Mouse (Mus musculus) neural tube, embryonic 14.5 days (tissue): ENCODE measurements around the gene Htra3. TPM values are rescaled to one million over a fixed set of nuclear protein-coding genes. Genes with fewer than 3 reads are reported as not detected.

ENCODE experiments used
- ATAC-seq: fragments of 200-750 bp; cut with Nextera tagmentation; 2 replicates; pipeline ENCODE4 v1.8.0; 2017; ENCODE audit warnings: low read depth, mild to moderate bottlenecking, moderate TSS enrichment, moderate library complexity
- H3K27ac ChIP-seq: fragments of 300-500 bp; sonication (generic); 2 replicates; pipeline ENCODE4 v1.5.1; 2014; ENCODE audit warnings: low read depth, mild to moderate bottlenecking, control low read depth, low read length, moderate library complexity, mixed read lengths
- H3K27me3 ChIP-seq: fragments of 300-500 bp; sonication (generic); 2 replicates; pipeline ENCODE4 v1.6.1; 2014; ENCODE audit warnings: low read length; ENCODE audit not compliant: control insufficient read depth, insufficient read depth
- H3K36me3 ChIP-seq: fragments of 300-500 bp; sonication (generic); 2 replicates; pipeline ENCODE4 v1.6.1; 2014; ENCODE audit warnings: low read length, mixed read lengths; ENCODE audit not compliant: control insufficient read depth, insufficient read depth
- H3K4me1 ChIP-seq: fragments of 300-500 bp; sonication (generic); 2 replicates; pipeline ENCODE4 v1.6.1; 2014; ENCODE audit warnings: low read length; ENCODE audit not compliant: control insufficient read depth, insufficient read depth
- H3K4me2 ChIP-seq: fragments of 300-500 bp; sonication (generic); 2 replicates; pipeline ENCODE4 v1.6.1; 2014; ENCODE audit warnings: mild to moderate bottlenecking, low read depth, low read length, control low read depth
- H3K4me3 ChIP-seq: fragments of 300-500 bp; sonication (generic); 2 replicates; pipeline ENCODE4 v1.5.1; 2014; ENCODE audit warnings: low read depth, low read length, control low read depth, mixed read lengths
- H3K9ac ChIP-seq: fragments of 300-500 bp; sonication (generic); replicated peaks from 2 replicates; pipeline ENCODE4 v1.6.1; 2014; ENCODE audit warnings: low read depth, mild to moderate bottlenecking, control low read depth, low read length, mixed read lengths
- H3K9me3 ChIP-seq: fragments of 300-500 bp; sonication (generic); 2 replicates; pipeline ENCODE4 v1.6.1; 2016; ENCODE audit warnings: low read length; ENCODE audit not compliant: control insufficient read depth
- WGBS: fragments of 180-500 bp; shearing (Covaris S2); extraction: QIAGEN DNeasy Blood & Tissue Kit; methylation state at CpG from one replicate; pipeline ENCODE4 v1.1.7; 2014; 5-methylcytosine and 5-hydroxymethylcytosine counted together
- polyA plus RNA-seq: library from polyadenylated mRNA; unstranded; fragments of >200 nt; fragmentation: Nextera tagmentation; extraction: Ambion mirVana; gene quantifications from 2 replicates; pipeline ENCODE4 v1.2.1, GENCODE M21; 2014

Htra3 gene
- polyA plus RNA-seq, 1 experiment from 2014 or later, result 12.6 TPM

GRCm38 (mm10) chr5:35609381-35609780 is 70.2 kb downstream of the Htra3 start:
- peak; percentile 47; the same call in 1 of the 2 replicates for ATAC-seq
- Histone ChIP-seq H3K4me1 (peaks cover 7% of the 10 kb centered on the region; the same call in 1 of the 2 replicates), H3K9ac (no peak overlapping the region), H3K36me3 (no peaks in the 10 kb centered on the region), H3K27ac (peak overlapping the region; percentile 19; the same call in 1 of the 2 replicates), H3K27me3 (no peaks in the 10 kb centered on the region), H3K4me3 (no peak overlapping the region), H3K9me3 (no peaks in the 10 kb centered on the region), H3K4me2 (no peak overlapping the region)
- 6% methylated on average over 12 of the region's 12 CpGs for WGBS

GRCm38 (mm10) chr5:35608559-35608958 is 71.0 kb downstream of the Htra3 start:
- no peak overlapping the region for H3K27ac ChIP-seq
- no peaks in the 10 kb centered on the region for H3K27me3 ChIP-seq
- H3K9me3 ChIP-seq, result no peaks in the 10 kb centered on the region
- H3K36me3 ChIP-seq, result no peaks in the 10 kb centered on the region
- no peak overlapping the region for H3K4me3 ChIP-seq
- no peak for ATAC-seq
- H3K4me1 ChIP-seq, result peaks cover 7% of the 10 kb centered on the region; the same call in 1 of the 2 replicates
- 87% methylated on average over 5 of the region's 5 CpGs for WGBS
- no peak overlapping the region for H3K4me2 ChIP-seq
- H3K9ac ChIP-seq, result no peak overlapping the region

DNA sequence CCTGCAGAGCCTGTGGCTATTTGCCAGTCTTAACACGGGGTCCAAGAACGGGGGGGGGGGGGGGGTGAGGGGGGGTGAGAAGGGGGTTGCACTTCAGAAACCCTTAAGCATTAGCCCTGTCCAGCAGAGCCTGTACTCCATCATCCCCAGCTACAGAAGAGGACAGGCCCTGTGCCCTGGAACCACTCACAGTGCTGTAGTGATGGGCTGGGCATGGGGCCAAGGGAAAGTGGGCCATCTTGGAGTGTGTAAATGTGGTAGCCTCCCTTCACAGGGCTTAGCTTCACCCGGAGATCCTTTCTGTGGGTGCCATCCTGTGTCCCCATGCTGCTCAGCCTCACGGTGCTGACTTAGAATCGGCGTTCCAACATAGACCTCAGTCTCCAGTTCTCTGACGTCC is 71.8 kb downstream of the Htra3 start:
- WGBS, result 71% methylated on average over 7 of the region's 7 CpGs
- H3K9me3 ChIP-seq, result no peaks in the 10 kb centered on the region
- H3K9ac ChIP-seq, result no peak overlapping the region
- no peaks in the 10 kb centered on the region; the same call in 1 of the 2 replicates for H3K36me3 ChIP-seq
- no peak overlapping the region for H3K4me3 ChIP-seq
- no peak overlapping the region for H3K27ac ChIP-seq
- no peak for ATAC-seq
- peaks cover 7% of the 10 kb centered on the region; the same call in 1 of the 2 replicates for H3K4me1 ChIP-seq
- H3K27me3 ChIP-seq, result no peaks in the 10 kb centered on the region
- H3K4me2 ChIP-seq, result no peak overlapping the region

- no peak overlapping the region for H3K4me3 ChIP-seq
- no peak overlapping the region for H3K4me2 ChIP-seq
- ATAC-seq, result no peak
- no peaks in the 10 kb centered on the region for H3K9me3 ChIP-seq
- peaks cover 5% of the 10 kb centered on the region; the same call in 1 of the 2 replicates for H3K36me3 ChIP-seq
- H3K9ac ChIP-seq, result no peak overlapping the region
- WGBS, result 92% methylated on average over 7 of the region's 7 CpGs
- H3K4me1 ChIP-seq, result peaks cover 7% of the 10 kb centered on the region; the same call in 1 of the 2 replicates
- no peak overlapping the region for H3K27ac ChIP-seq
- H3K27me3 ChIP-seq, result no peaks in the 10 kb centered on the region
Measured at GRCm38 (mm10) chr5:35606800-35607199, 72.8 kb downstream of the Htra3 start.

DNA sequence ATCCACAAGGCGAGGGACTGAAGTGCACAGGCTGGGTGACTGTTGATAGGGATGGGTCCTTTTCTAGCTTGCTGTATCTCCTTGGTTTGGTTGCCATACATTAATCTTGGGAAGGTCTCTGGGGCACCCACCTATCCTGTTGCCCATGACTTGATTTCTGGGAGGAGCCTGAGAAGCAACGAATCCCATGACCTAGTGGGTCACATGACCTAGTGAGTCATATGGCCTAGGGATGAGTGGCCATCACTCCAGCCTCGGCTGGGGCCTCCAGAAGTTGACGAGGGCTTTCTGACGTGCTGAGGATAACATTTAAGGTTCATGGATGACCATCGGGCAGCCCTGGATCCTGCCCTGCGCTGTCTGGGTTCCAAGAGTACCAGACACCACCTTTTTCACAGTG is 74.2 kb downstream of the Htra3 start:
- H3K4me2 ChIP-seq, result no peak overlapping the region
- 84% methylated on average over 7 of the region's 7 CpGs for WGBS
- peaks cover 7% of the 10 kb centered on the region; the same call in 1 of the 2 replicates for H3K4me1 ChIP-seq
- peaks cover 9% of the 10 kb centered on the region; the same call in 1 of the 2 replicates for H3K36me3 ChIP-seq
- no peak for ATAC-seq
- no peaks in the 10 kb centered on the region for H3K27me3 ChIP-seq
- H3K4me3 ChIP-seq, result no peak overlapping the region
- H3K9me3 ChIP-seq, result no peaks in the 10 kb centered on the region
- no peak overlapping the region for H3K9ac ChIP-seq
- no peak overlapping the region for H3K27ac ChIP-seq

Other genes with a start within 250 kb of the Htra3 start
- 2.5 TPM in 1 of 2 replicates, not detected in the other for gene Cpz, start 154.1 kb downstream of the Htra3 start, polyA plus RNA-seq
- gene Trmt44, start 104.7 kb downstream of the Htra3 start, polyA plus RNA-seq, result 6.9 and 7.8 TPM in 2 replicates
- gene Acox3, start 96.7 kb downstream of the Htra3 start, polyA plus RNA-seq, result 16.1 and 18.5 TPM in 2 replicates
- 1.3 and 3.9 TPM in 2 replicates for gene Sh3tc1, start 60.2 kb upstream of the Htra3 start, polyA plus RNA-seq
- 18.3 and 26.1 TPM in 2 replicates for gene Ablim2, start 78.1 kb upstream of the Htra3 start, polyA plus RNA-seq
- gene Afap1, start 213.5 kb upstream of the Htra3 start, polyA plus RNA-seq, result 73.7 and 74.1 TPM in 2 replicates